Mouse (Mus musculus) mouse embryonic stem cell (cell line): Measurements from ENCODE around the gene Gm17545.
"Not testable (repeated sequence)": the region's sequence is repeated elsewhere in the genome, so short reads cannot be mapped to it uniquely, and the experiment has no call there.

Source experiments
- in situ Hi-C, 2 experiments: fragments of 300-500 bp; cut with MboI; formaldehyde crosslinking; loops; 1 replicate in 1 of 2; 3 replicates in 1 of 2; pipeline ENCODE4 v1.14.3; 2019 to 2020; ENCODE audit warnings: low sequenced_read_pairs in 2 of 2, low pct_unique_long_range_greater_than_20kb in 1 of 2, mixed read lengths in 1 of 2; ENCODE audit not compliant: unreplicated experiment in 1 of 2

Gm17545 gene

GRCm38 (mm10) chr9:22453990-22454389 is at the start of gene Gm17545:
Gene Gm17545 (plus strand): TSS chr9:22454290.
- in situ Hi-C loops: not testable (repeated sequence)

GRCm38 (mm10) chr9:22405414-22405813 is 48.7 kb upstream of the Gm17545 start:
- in situ Hi-C loops: no loop called here

GRCm38 (mm10) chr9:22407633-22408032 is 46.5 kb upstream of the Gm17545 start:
- in situ Hi-C loops: not testable (repeated sequence)

- in situ Hi-C loops: not testable (repeated sequence)
These were observed 45.7 kb upstream of the Gm17545 start for GRCm38 (mm10) chr9:22408344-22408743.

- in situ Hi-C loops: no loop called here
These were observed 44.6 kb upstream of the Gm17545 start for GRCm38 (mm10) chr9:22409501-22409900.

GRCm38 (mm10) chr9:22411002-22411857 is 42.9 kb upstream of the Gm17545 start, which contains the start of gene 9530077C05Rik:
Gene 9530077C05Rik (plus strand): TSS chr9:22411513.
- in situ Hi-C loops: no loop called here

GRCm38 (mm10) chr9:22416187-22416586 is 37.9 kb upstream of the Gm17545 start:
- in situ Hi-C loops: no loop called here

- in situ Hi-C loops: no loop called here
These were observed 36.5 kb upstream of the Gm17545 start for GRCm38 (mm10) chr9:22417547-22417946.

- in situ Hi-C loops: no loop called here
These were observed 34.2 kb upstream of the Gm17545 start for GRCm38 (mm10) chr9:22419877-22420276.

GRCm38 (mm10) chr9:22420491-22420890 is 33.6 kb upstream of the Gm17545 start:
- in situ Hi-C loops: no loop called here

- in situ Hi-C loops: no loop called here
These were observed 31.5 kb upstream of the Gm17545 start for GRCm38 (mm10) chr9:22422559-22422958.

GRCm38 (mm10) chr9:22423507-22423906 is 30.6 kb upstream of the Gm17545 start:
- in situ Hi-C loops: no loop called here

GRCm38 (mm10) chr9:22424196-22424595 is 29.9 kb upstream of the Gm17545 start:
- in situ Hi-C loops: no loop called here

- in situ Hi-C loops: no loop called here
These were observed 29.4 kb upstream of the Gm17545 start for GRCm38 (mm10) chr9:22424719-22425118.

GRCm38 (mm10) chr9:22428028-22428665 is 25.9 kb upstream of the Gm17545 start:
- in situ Hi-C loops: no loop called here

GRCm38 (mm10) chr9:22428666-22429410 is 25.3 kb upstream of the Gm17545 start:
- in situ Hi-C loops: no loop called here

GRCm38 (mm10) chr9:22429533-22430241 is 24.4 kb upstream of the Gm17545 start:
- in situ Hi-C loops: no loop called here

GRCm38 (mm10) chr9:22430315-22430840 is 23.7 kb upstream of the Gm17545 start:
- in situ Hi-C loops: no loop called here
